Mouse (Mus musculus): ENCODE measurements at regions not wholly inside any gene's neighbourhood (a gene's known extent, or its start where the extent isn't known, plus 50 kb on each side); places are given as distances from the start of the nearest gene placed in this dataset.

GRCm38 (mm10) chr15:68644862-68645261, 2144.2 kb upstream of the Lrrc6 start:
- peak; percentile 26 to 43 for DNase-seq (ENCODE audit: low spot score in 2 of 2)

GRCm38 (mm10) chr15:68635633-68636032, 2134.9 kb upstream of the Lrrc6 start:
- no peak for DNase-seq (ENCODE audit: low spot score in 2 of 2)

- DNase-seq (ENCODE audit: low spot score in 2 of 2) = no peak
Observed at GRCm38 (mm10) chr15:68626976-68627375, 2126.3 kb upstream of the Lrrc6 start.

GRCm38 (mm10) chr15:68624831-68625230, 2124.1 kb upstream of the Lrrc6 start:
- DNase-seq (ENCODE audit: low spot score in 2 of 2) = no peak

GRCm38 (mm10) chr15:68620417-68621214, 2119.9 kb upstream of the Lrrc6 start:
- no peak for DNase-seq (ENCODE audit: low spot score in 2 of 2)

- peak in 1 of 2 experiments; percentile 14 for DNase-seq (ENCODE audit: low spot score in 2 of 2)
Observed at GRCm38 (mm10) chr15:68606110-68606791, 2105.5 kb upstream of the Lrrc6 start.

GRCm38 (mm10) chr15:68605478-68605877, 2104.8 kb upstream of the Lrrc6 start:
- no peak for DNase-seq (ENCODE audit: low spot score in 2 of 2)

GRCm38 (mm10) chr15:68582177-68582576, 2081.5 kb upstream of the Lrrc6 start:
- no peak for DNase-seq (ENCODE audit: low spot score in 2 of 2)

GRCm38 (mm10) chr15:68579486-68579885, 2078.8 kb upstream of the Lrrc6 start:
- DNase-seq (ENCODE audit: low spot score in 2 of 2) = no peak

GRCm38 (mm10) chr15:68560654-68561053, 2059.9 kb upstream of the Lrrc6 start:
- DNase-seq (ENCODE audit: low spot score in 2 of 2) = no peak

GRCm38 (mm10) chr15:68556133-68556532, 2055.4 kb upstream of the Lrrc6 start:
- no peak for DNase-seq (ENCODE audit: low spot score in 2 of 2)

- DNase-seq (ENCODE audit: low spot score in 2 of 2) = no peak
Observed at GRCm38 (mm10) chr15:68536055-68536325, 2035.3 kb upstream of the Lrrc6 start.

GRCm38 (mm10) chr15:68535297-68536054, 2034.8 kb upstream of the Lrrc6 start:
- DNase-seq (ENCODE audit: low spot score in 2 of 2) = no peak

- DNase-seq (ENCODE audit: low spot score in 2 of 2) = no peak
Observed at GRCm38 (mm10) chr15:68520759-68521158, 2020.0 kb upstream of the Lrrc6 start.

- DNase-seq (ENCODE audit: low spot score in 2 of 2) = no peak
Observed at GRCm38 (mm10) chr15:68512431-68512830, 2011.7 kb upstream of the Lrrc6 start.

- no peak for DNase-seq (ENCODE audit: low spot score in 2 of 2)
Observed at GRCm38 (mm10) chr15:68508190-68508589, 2007.5 kb upstream of the Lrrc6 start.

GRCm38 (mm10) chr15:68506093-68506492, 2005.4 kb upstream of the Lrrc6 start:
- DNase-seq (ENCODE audit: low spot score in 2 of 2) = no peak

GRCm38 (mm10) chr15:68496438-68496837, 1995.7 kb upstream of the Lrrc6 start:
- no peak for DNase-seq (ENCODE audit: low spot score in 2 of 2)

- DNase-seq (ENCODE audit: low spot score in 2 of 2) = no peak
Observed at GRCm38 (mm10) chr15:68484789-68485188, 1984.1 kb upstream of the Lrrc6 start.

- DNase-seq (ENCODE audit: low spot score in 2 of 2) = no peak
Observed at GRCm38 (mm10) chr15:68477745-68478144, 1977.0 kb upstream of the Lrrc6 start.

GRCm38 (mm10) chr15:68471928-68472327, 1971.2 kb upstream of the Lrrc6 start:
- DNase-seq (ENCODE audit: low spot score in 2 of 2) = no peak

GRCm38 (mm10) chr15:68462851-68463250, 1962.1 kb upstream of the Lrrc6 start:
- no peak for DNase-seq (ENCODE audit: low spot score in 2 of 2)

Measured in layer of hippocampus, postnatal 10 days (tissue).